Mouse (Mus musculus): ENCODE measurements around the gene Agtr1a.

GRCm38 (mm10) chr13:30346881-30347280 is 10.6 kb downstream of the Agtr1a start:
- TF ChIP-seq CTCF (IDR thresholded peaks at IDR 0.05; ENCODE audit: borderline replicate concordance, extremely low read depth, insufficient read depth, insufficient read length): no peak
- TF ChIP-seq POLR2A (IDR thresholded peaks at IDR 0.05; ENCODE audit: borderline replicate concordance, extremely low read depth, insufficient read depth, insufficient read length, poor library complexity, severe bottlenecking): no peak
